Mouse (Mus musculus) WW6 (cell line): ENCODE measurements around the gene Mars2.
A peak's percentile ranks its signal among the peaks of the same experiment; 100 is the strongest.

ENCODE experiments used
- DNase-seq: peaks from one replicate; pipeline ENCODE4 v3.0.0-alpha.2; 2013; ENCODE audit warnings: low read depth, low spot score

Gene Mars2

GRCm38 (mm10) chr1:55223026-55223425 is 14.0 kb upstream of the Mars2 start:
- DNase-seq: no peak

- no peak for DNase-seq
Measured at GRCm38 (mm10) chr1:55224111-55224510, 12.9 kb upstream of the Mars2 start.

- no peak for DNase-seq
Measured at GRCm38 (mm10) chr1:55225398-55225797, 11.6 kb upstream of the Mars2 start.

GRCm38 (mm10) chr1:55226011-55226857 is 10.7 kb upstream of the Mars2 start, which contains the start of gene Rftn2:
Gene Rftn2, minus strand, starts transcription at chr1:55226782.
- DNase-seq: no peak

GRCm38 (mm10) chr1:55227376-55227775 is 9.6 kb upstream of the Mars2 start:
- DNase-seq: no peak

GRCm38 (mm10) chr1:55228256-55228884 is 8.6 kb upstream of the Mars2 start:
- no peak for DNase-seq

GRCm38 (mm10) chr1:55234910-55235520 is 2.0 kb upstream of the Mars2 start:
- no peak for DNase-seq

- DNase-seq: no peak
Measured at GRCm38 (mm10) chr1:55236487-55236886, 490 bp upstream of the Mars2 start.

- no peak for DNase-seq
Measured at GRCm38 (mm10) chr1:55237643-55238161, 725 bp downstream of the Mars2 start.

GRCm38 (mm10) chr1:55238496-55238895 is 1.5 kb downstream of the Mars2 start:
- DNase-seq: no peak

GRCm38 (mm10) chr1:55239237-55239636 is 2.3 kb downstream of the Mars2 start:
- no peak for DNase-seq

- DNase-seq: no peak
Measured at GRCm38 (mm10) chr1:55246374-55246773, 9.4 kb downstream of the Mars2 start.

GRCm38 (mm10) chr1:55264385-55264784 is 27.4 kb downstream of the Mars2 start:
- DNase-seq: no peak

GRCm38 (mm10) chr1:55265447-55265846 is 28.5 kb downstream of the Mars2 start:
- no peak for DNase-seq

GRCm38 (mm10) chr1:55279081-55279480 is 42.1 kb downstream of the Mars2 start:
- peak; percentile 18 for DNase-seq
